ENCODE assay signal across 19 mouse cellular contexts in genomic region chr1:118917520-118918220, GRCm38 (mm10).
A peak's percentile ranks its signal among the peaks of the same experiment; 100 is the strongest.
DNase-seq lines count a peak whose midpoint lies in the region; ATAC-seq lines count a peak whose summit lies in the region.
"Had no signal": no experiment of that assay in that cellular context is flagged by ENCODE, and none has a peak within 500 bp of the region (broad histone marks: within the 10 kb centered on the region; RNA-seq: fewer than 3 reads in every experiment).

No protein-coding gene starts in this region.

- ATAC-seq in kidney, embryonic 16.5 days (ENCODE audit: low FRiP score, low TSS enrichment) = peak; percentile 74
- no peak for ATAC-seq in forebrain, embryonic 11.5 days (replicated peaks; ENCODE audit: low FRiP score)

- H3K27ac ChIP-seq in kidney, embryonic 16.5 days (ENCODE audit: low read length) = no peak overlapping the region
- H3K27ac ChIP-seq in forebrain, embryonic 11.5 days (ENCODE audit: low read depth, low read length) = no peak overlapping the region
- H3K27ac ChIP-seq: embryonic facial prominence, embryonic 12.5 days; heart, embryonic 15.5 days; liver, embryonic 14.5 days; midbrain, embryonic 10.5 days; stomach, embryonic 15.5 days had no signal

- H3K4me1 ChIP-seq in kidney, embryonic 16.5 days (ENCODE audit: insufficient read depth, low read length) = peaks cover 20% of the 10 kb centered on the region
- H3K4me1 ChIP-seq in forebrain, embryonic 11.5 days (replicated peaks; ENCODE audit: control insufficient read depth, insufficient read depth, low read length) = peaks cover 33% of the 10 kb centered on the region

- H3K4me3 ChIP-seq in kidney, embryonic 16.5 days (ENCODE audit: low read length) = no peak overlapping the region
- H3K4me3 ChIP-seq in forebrain, embryonic 11.5 days (ENCODE audit: low read depth, low read length) = no peak overlapping the region
- H3K4me3 ChIP-seq: embryonic facial prominence, embryonic 12.5 days; heart, embryonic 15.5 days; hindbrain, embryonic 13.5 days; midbrain, embryonic 10.5 days; stomach, embryonic 15.5 days had no signal

- 14% methylated on average over 7 of the region's 7 CpGs for WGBS in kidney, embryonic 16.5 days
- WGBS in forebrain, embryonic 11.5 days = 79% methylated on average over 7 of the region's 7 CpGs

- peak; percentile 48 for DNase-seq in cerebellum, adult 11 months
- DNase-seq in cerebellum, postnatal 4 days (ENCODE audit: low spot score in 2 of 2) = no peak
- DNase-seq in kidney, postnatal 14 days = no peak
- DNase-seq in embryo, embryonic 10.5 days (ENCODE audit: low spot score) = peak; percentile 55
- peak; percentile 82 for DNase-seq in mesoderm, embryonic 11.5 days (ENCODE audit: low read depth, low spot score)
- DNase-seq in frontal cortex, postnatal 14 days (ENCODE audit: low spot score in 2 of 2) = no peak
- DNase-seq in forebrain, embryonic 11.5 days (ENCODE audit: low spot score) = no peak
- DNase-seq: adrenal gland, postnatal 14 days; heart, adult 18-20 months; kidney, adult 8-10 months; right cerebral cortex, adult 18-20 months; spleen, adult 18-20 months had no signal

- peaks cover 3% of the 10 kb centered on the region; the same call in 1 of the 2 replicates for H3K9me3 ChIP-seq in kidney, embryonic 16.5 days (ENCODE audit: low read length)
- no peaks in the 10 kb centered on the region for H3K9me3 ChIP-seq in forebrain, embryonic 11.5 days (ENCODE audit: control insufficient read depth, low read length)
- H3K9me3 ChIP-seq: embryonic facial prominence, embryonic 12.5 days; heart, embryonic 15.5 days; hindbrain, embryonic 13.5 days; midbrain, embryonic 10.5 days; stomach, embryonic 15.5 days had no signal

- H3K27me3 ChIP-seq in kidney, embryonic 16.5 days (ENCODE audit: insufficient read depth, low read length) = no peaks in the 10 kb centered on the region
- H3K27me3 ChIP-seq in forebrain, embryonic 11.5 days (ENCODE audit: control insufficient read depth, insufficient read depth, low read length) = no peaks in the 10 kb centered on the region
- H3K27me3 ChIP-seq: embryonic facial prominence, embryonic 12.5 days; stomach, embryonic 15.5 days had no signal

- H3K9ac ChIP-seq in kidney, embryonic 16.5 days (replicated peaks; ENCODE audit: low read length) = no peak overlapping the region
- no peak overlapping the region for H3K9ac ChIP-seq in forebrain, embryonic 11.5 days (ENCODE audit: low read length)
- H3K9ac ChIP-seq: embryonic facial prominence, embryonic 12.5 days; heart, embryonic 15.5 days; hindbrain, embryonic 13.5 days; liver, embryonic 14.5 days; stomach, embryonic 15.5 days had no signal

- H3K36me3 ChIP-seq in kidney, embryonic 16.5 days (ENCODE audit: insufficient read depth, low read length) = no peaks in the 10 kb centered on the region
- H3K36me3 ChIP-seq in forebrain, embryonic 11.5 days (ENCODE audit: control insufficient read depth, insufficient read depth, low read length) = no peaks in the 10 kb centered on the region
- H3K36me3 ChIP-seq: heart, embryonic 15.5 days; hindbrain, embryonic 13.5 days; stomach, embryonic 15.5 days had no signal

- no peak overlapping the region for H3K4me2 ChIP-seq in kidney, embryonic 16.5 days (replicated peaks; ENCODE audit: low read depth, low read length)
- H3K4me2 ChIP-seq in forebrain, embryonic 11.5 days (ENCODE audit: low read depth, low read length, severe bottlenecking) = no peak overlapping the region
- H3K4me2 ChIP-seq: embryonic facial prominence, embryonic 12.5 days; heart, embryonic 15.5 days; hindbrain, embryonic 13.5 days; stomach, embryonic 15.5 days had no signal

Comparison
In these comparisons a context has a peak if more than half of its experiments do, and no peak if none do; other contexts are left out.
1. DNase-seq: peak in cerebellum, adult 11 months (single experiment), embryo, embryonic 10.5 days (single experiment) and mesoderm, embryonic 11.5 days (single experiment); none in cerebellum, postnatal 4 days (0 of 2), kidney, postnatal 14 days (single experiment), frontal cortex, postnatal 14 days (0 of 2) and forebrain, embryonic 11.5 days (single experiment).